Mouse (Mus musculus) 3134 (cell line): ENCODE measurements around the gene Olfr1497.
"Not testable (repeated sequence)": the region's sequence is repeated elsewhere in the genome, so short reads cannot be mapped to it uniquely, and the experiment has no call there.

ENCODE experiments used
- DNase-seq: peaks from one replicate; pipeline ENCODE4 v3.0.0-alpha.2; 2011; ENCODE audit warnings: low spot score; ENCODE audit not compliant: insufficient read length; ENCODE audit errors: extremely low read depth

Olfr1497 gene

GRCm38 (mm10) chr19:13798102-13798501, at the start of gene Olfr1497:
TSS of gene Olfr1497 (minus strand) at chr19:13798202.
- DNase-seq: no peak

GRCm38 (mm10) chr19:13830388-13830787, 32.4 kb upstream of the Olfr1497 start, which contains the start of gene Olfr1500:
TSS of gene Olfr1500 (minus strand) at chr19:13830488.
- no peak for DNase-seq

- DNase-seq: no peak
Observed at GRCm38 (mm10) chr19:13828447-13828846, 30.4 kb upstream of the Olfr1497 start.

- DNase-seq: no peak
Observed at GRCm38 (mm10) chr19:13820847-13821246, 22.8 kb upstream of the Olfr1497 start.

- no peak for DNase-seq
Observed at GRCm38 (mm10) chr19:13819347-13819746, 21.3 kb upstream of the Olfr1497 start, which contains the start of gene Olfr1499. TSS of gene Olfr1499 (minus strand) at chr19:13819447.

GRCm38 (mm10) chr19:13818827-13819226, 20.8 kb upstream of the Olfr1497 start:
- DNase-seq: no peak

- DNase-seq: no peak
Observed at GRCm38 (mm10) chr19:13812823-13813222, 14.8 kb upstream of the Olfr1497 start.

GRCm38 (mm10) chr19:13805486-13805885, 7.5 kb upstream of the Olfr1497 start:
- DNase-seq: not testable (repeated sequence)

GRCm38 (mm10) chr19:13777578-13777977, 20.4 kb downstream of the Olfr1497 start, which contains the start of gene Olfr1496:
TSS of gene Olfr1496 (plus strand) at chr19:13777878.
- DNase-seq: no peak

GRCm38 (mm10) chr19:13768565-13769276, 29.3 kb downstream of the Olfr1497 start:
- DNase-seq: no peak

- no peak for DNase-seq
Observed at GRCm38 (mm10) chr19:13764306-13764705, 33.7 kb downstream of the Olfr1497 start, which contains the start of gene Olfr1495. TSS of gene Olfr1495 (plus strand) at chr19:13764606.

GRCm38 (mm10) chr19:13749366-13749765, 48.6 kb downstream of the Olfr1497 start:
- no peak for DNase-seq
